Mouse (Mus musculus) splenic B cell, adult 2 months (primary cell): ENCODE measurements around the gene Prp2.
"Not testable (repeated sequence)": the region's sequence is repeated elsewhere in the genome, so short reads cannot be mapped to it uniquely, and the experiment has no call there.

ENCODE experiments used
- DNase-seq: peaks from one replicate; pipeline ENCODE4 v3.0.0-alpha.2; 2011; ENCODE audit warnings: low read depth, low spot score
- H3K27me3 ChIP-seq: 2 replicates; pipeline ENCODE4 v1.6.1; 2012; ENCODE audit warnings: mild to moderate bottlenecking, low read length, moderate library complexity, mixed read lengths; ENCODE audit not compliant: control insufficient read depth, poor library complexity, insufficient read depth, severe bottlenecking
- H3K36me3 ChIP-seq: 2 replicates; pipeline ENCODE4 v1.6.1; 2012; ENCODE audit warnings: mild to moderate bottlenecking, low read length, moderate library complexity, mixed read lengths; ENCODE audit not compliant: control insufficient read depth, poor library complexity, insufficient read depth, severe bottlenecking

Gene Prp2

GRCm38 (mm10) chr6:132595613-132596012 lies at the start of gene Prp2:
Prp2 (plus strand) TSS chr6:132595913.
- H3K36me3 ChIP-seq, DNase-seq, H3K27me3 ChIP-seq: not testable (repeated sequence)

GRCm38 (mm10) chr6:132569509-132569908 lies 26.2 kb upstream of the Prp2 start, which contains the start of gene Prh1:
Prh1 (plus strand) TSS chr6:132569809.
- H3K27me3 ChIP-seq = not testable (repeated sequence)

GRCm38 (mm10) chr6:132649399-132649798 lies 53.7 kb downstream of the Prp2 start:
- Histone ChIP-seq H3K36me3 (no peaks in the 10 kb centered on the region), H3K27me3 (no peaks in the 10 kb centered on the region)
- DNase-seq = peak; percentile 0

More at GRCm38 (mm10) chr6:132569509-132569908, 26.2 kb upstream of the Prp2 start, which contains the start of gene Prh1:
- not testable (repeated sequence) for H3K36me3 ChIP-seq, DNase-seq
